In the genomic region with DNA sequence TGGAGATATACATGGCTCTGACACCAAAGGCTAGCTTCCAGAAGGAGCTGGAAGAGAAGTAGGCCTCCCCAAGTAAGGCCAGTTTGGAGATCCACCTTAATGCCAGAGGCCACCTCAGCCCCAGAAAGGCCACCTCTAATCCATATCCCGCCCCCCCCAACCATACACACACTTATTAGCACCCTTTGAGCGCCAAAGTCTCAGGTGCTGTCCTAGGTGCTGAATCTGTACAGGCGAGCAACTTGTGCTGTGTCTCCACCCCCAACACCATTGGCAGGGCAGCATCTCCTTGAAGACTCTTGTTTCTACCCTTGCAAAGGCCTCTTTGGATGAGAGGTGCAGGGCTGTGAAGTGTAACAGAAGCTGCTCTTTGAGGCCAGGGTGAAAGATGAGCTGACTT, we compare ENCODE assay signal across 12 mouse cellular contexts. TPM values are rescaled to one million over a fixed set of nuclear protein-coding genes. Genes with fewer than 3 reads are reported as not detected.
DNase-seq lines count a peak whose midpoint lies in the region; ATAC-seq and TF ChIP-seq lines count a peak whose summit lies in the region.
"Had no signal": no experiment of that assay in that cellular context is flagged by ENCODE, and none has a peak within 500 bp of the region (broad histone marks: within the 10 kb centered on the region; RNA-seq: fewer than 3 reads in every experiment).

No protein-coding gene starts in this region.

- H3K9me3 ChIP-seq in lung, postnatal 0 days (ENCODE audit: low read length) = no peaks in the 10 kb centered on the region
- H3K9me3 ChIP-seq in neural tube, embryonic 11.5 days (ENCODE audit: control insufficient read depth, low read length) = no peaks in the 10 kb centered on the region
- H3K9me3 ChIP-seq: embryonic facial prominence, embryonic 12.5 days had no signal

- no peak overlapping the region for H3K4me3 ChIP-seq in lung, postnatal 0 days (ENCODE audit: low read depth, low read length)
- H3K4me3 ChIP-seq in neural tube, embryonic 11.5 days (ENCODE audit: low read depth, low read length) = no peak overlapping the region
- H3K4me3 ChIP-seq: embryonic facial prominence, embryonic 12.5 days had no signal

- H3K27ac ChIP-seq in lung, postnatal 0 days (ENCODE audit: low read length) = no peak overlapping the region
- H3K27ac ChIP-seq in neural tube, embryonic 11.5 days (ENCODE audit: low read depth, low read length) = no peak overlapping the region
- H3K27ac ChIP-seq: embryonic facial prominence, embryonic 12.5 days had no signal

- no peaks in the 10 kb centered on the region for H3K36me3 ChIP-seq in lung, postnatal 0 days (ENCODE audit: insufficient read depth, low read length)
- H3K36me3 ChIP-seq in neural tube, embryonic 11.5 days (ENCODE audit: control insufficient read depth, insufficient read depth, low read length) = no peaks in the 10 kb centered on the region
- H3K36me3 ChIP-seq: embryonic facial prominence, embryonic 12.5 days had no signal

- 4% methylated on average over 3 of the region's 3 CpGs for WGBS in lung, postnatal 0 days
- 11% methylated on average over 3 of the region's 3 CpGs for WGBS in neural tube, embryonic 11.5 days

- H3K4me2 ChIP-seq in lung, postnatal 0 days (replicated peaks; ENCODE audit: low read depth, low read length) = no peak overlapping the region
- H3K4me2 ChIP-seq in neural tube, embryonic 11.5 days (ENCODE audit: low read depth) = no peak overlapping the region
- H3K4me2 ChIP-seq: embryonic facial prominence, embryonic 12.5 days had no signal

- DNase-seq in adrenal gland, postnatal 14 days = peak; percentile 46
- DNase-seq in adrenal gland, adult (ENCODE audit: inconsistent age in 2 of 2, low spot score in 1 of 2) = no peak
- DNase-seq in lung, postnatal 0 days (ENCODE audit: low spot score) = peak; percentile 26
- DNase-seq in lung, postnatal 14 days = no peak
- DNase-seq in embryo, embryonic 9.5 days (ENCODE audit: extremely low spot score) = peak; percentile 66
- DNase-seq in neural tube, embryonic 11.5 days (ENCODE audit: low spot score) = peak; percentile 60
- DNase-seq in right cerebral cortex, postnatal 14 days = no peak
- DNase-seq: adrenal gland, postnatal 25 days; lung, postnatal 36 days had no signal

- no peak overlapping the region for H3K9ac ChIP-seq in lung, postnatal 0 days (replicated peaks; ENCODE audit: low read depth)
- no peak overlapping the region for H3K9ac ChIP-seq in neural tube, embryonic 11.5 days (ENCODE audit: low read length)
- H3K9ac ChIP-seq: embryonic facial prominence, embryonic 12.5 days had no signal

- no peak for TF ChIP-seq EP300 in lung, postnatal 0 days (IDR thresholded peaks at IDR 0.05)

- ATAC-seq in lung, postnatal 0 days = no peak
- no peak for ATAC-seq in neural tube, embryonic 11.5 days (ENCODE audit: insufficient read depth, low FRiP score, low TSS enrichment)
- ATAC-seq in erythroid progenitor cell, adult 5-6 weeks (replicated peaks; ENCODE audit: low FRiP score, poor library complexity, severe bottlenecking) = no peak

- H3K27me3 ChIP-seq in lung, postnatal 0 days (replicated peaks; ENCODE audit: insufficient read depth, low read length) = peaks cover 4% of the 10 kb centered on the region; the same call in 1 of the 2 replicates
- H3K27me3 ChIP-seq in neural tube, embryonic 11.5 days (ENCODE audit: control insufficient read depth, insufficient read depth, low read length) = peaks cover 3% of the 10 kb centered on the region; the same call in 1 of the 2 replicates

- no peak for TF ChIP-seq CTCF in lung, postnatal 0 days (IDR thresholded peaks at IDR 0.05)

- H3K4me1 ChIP-seq in lung, postnatal 0 days (ENCODE audit: insufficient read depth, low read depth, low read length) = no peaks in the 10 kb centered on the region
- H3K4me1 ChIP-seq in neural tube, embryonic 11.5 days (ENCODE audit: control insufficient read depth, insufficient read depth, low read length) = peaks cover 6% of the 10 kb centered on the region; the same call in 1 of the 2 replicates

RNA-seq across cellular contexts. Expression of a gene that starts 6.4 kb away (rescaled TPM):
- total RNA-seq in adrenal gland, postnatal 14 days (2021) = 0.37 and 1.1 TPM in 2 replicates
- 0.38 and 0.44 TPM in 2 replicates for polyA plus RNA-seq in lung, postnatal 0 days (2015; fragmentation: Nextera tagmentation; extraction: Ambion mirVana)
- 35.0 and 35.5 TPM in 2 replicates for polyA plus RNA-seq in neural tube, embryonic 11.5 days (2014; fragmentation: Nextera tagmentation; extraction: Ambion mirVana)
- not detected in 2 replicates for total RNA-seq in erythroid progenitor cell, adult 5-6 weeks (2015; ENCODE audit: low replicate concordance)
- not detected in 2 replicates for total RNA-seq in erythroid progenitor cell, adult 5-6 weeks (2017; ENCODE audit: low replicate concordance)
- polyA plus RNA-seq: C2C12 had no signal

Comparison
In these comparisons a context has a peak if more than half of its experiments do, and no peak if none do; other contexts are left out.
1. DNase-seq: peak in adrenal gland, postnatal 14 days (single experiment), lung, postnatal 0 days (single experiment), embryo, embryonic 9.5 days (single experiment) and neural tube, embryonic 11.5 days (single experiment); none in adrenal gland, adult (0 of 2), lung, postnatal 14 days (single experiment) and right cerebral cortex, postnatal 14 days (single experiment).